Mouse (Mus musculus) lung, postnatal 0 days (tissue): ENCODE measurements at regions not wholly inside any gene's neighbourhood (a gene's known extent, or its start where the extent isn't known, plus 50 kb on each side); places are given as distances from the start of the nearest gene placed in this dataset.

Experiments used
- CTCF ChIP-seq: IDR thresholded peaks from 2 replicates; pipeline ENCODE4 v1.5.1; 2016; ENCODE audit warnings: antibody characterized with exemption, mild to moderate bottlenecking
- EP300 ChIP-seq: IDR thresholded peaks from 2 replicates; pipeline ENCODE4 v1.6.1; 2016; ENCODE audit warnings: antibody characterized with exemption, mild to moderate bottlenecking, control low read depth

DNA sequence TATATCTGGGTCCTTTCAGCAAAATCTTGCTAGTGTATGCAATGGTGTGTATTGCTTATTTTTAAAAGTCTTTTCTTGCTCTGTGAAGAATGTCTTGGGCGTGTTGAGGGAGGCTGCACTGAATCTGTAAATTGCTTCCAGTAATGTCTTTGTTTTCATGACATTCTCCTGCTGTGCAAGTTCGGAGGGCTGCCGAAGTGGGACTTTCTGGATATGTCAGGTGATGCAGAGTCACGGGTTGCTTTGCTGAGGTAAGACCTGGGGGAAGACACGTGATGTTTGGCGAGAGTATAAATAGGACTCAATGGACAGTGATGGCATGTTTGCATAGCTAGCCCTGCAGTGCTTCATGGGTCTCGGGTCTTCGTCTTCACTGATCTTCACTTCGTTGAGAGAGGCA is 329.2 kb upstream of the Nr5a2 start:
- TF ChIP-seq EP300 (no peak), CTCF (no peak)
